Comparison of ENCODE assay signal across 11 mouse cellular contexts in the genomic region with DNA sequence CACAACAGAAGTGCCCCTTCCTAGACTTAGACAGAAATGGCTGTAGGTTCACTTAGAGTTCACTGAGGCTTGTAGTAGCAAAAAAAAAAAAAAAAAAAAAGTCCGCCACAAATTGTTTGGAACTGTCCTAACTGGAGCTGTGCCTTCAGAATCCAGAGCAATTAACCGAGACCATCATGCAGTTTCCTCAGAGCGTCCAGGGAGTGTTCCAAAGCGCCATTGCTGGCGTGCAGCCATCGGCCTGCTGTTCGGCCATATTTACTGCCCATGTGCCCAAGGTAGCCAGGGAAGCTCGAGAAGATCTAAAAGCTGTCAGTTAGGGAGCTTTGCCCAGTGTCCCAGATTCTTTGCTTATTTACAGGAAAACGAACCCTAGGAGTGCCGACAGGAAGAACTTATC.
A peak's percentile ranks its signal among the peaks of the same experiment; 100 is the strongest.
DNase-seq lines count a peak whose midpoint lies in the region; ATAC-seq and TF ChIP-seq lines count a peak whose summit lies in the region.
"Had no signal": no experiment of that assay in that cellular context is flagged by ENCODE, and none has a peak within 500 bp of the region (broad histone marks: within the 10 kb centered on the region; RNA-seq: fewer than 3 reads in every experiment).

No protein-coding gene starts in this region.

- peak; percentile 28 to 42 for DNase-seq in heart, adult 18-20 months
- DNase-seq in lung, adult 2 months = no peak
- DNase-seq in cerebellum, adult 11-12 months = peak; percentile 97
- peak; percentile 44 for DNase-seq in lung, postnatal 14 days
- no peak for DNase-seq in urinary bladder, adult 2 months (ENCODE audit: low spot score)
- DNase-seq: right cerebral cortex, postnatal 25 days had no signal

- H3K36me3 ChIP-seq in heart, embryonic 11.5 days (ENCODE audit: control insufficient read depth, insufficient read depth, low read length) = no peaks in the 10 kb centered on the region
- H3K36me3 ChIP-seq in lung, embryonic 15.5 days = no peaks in the 10 kb centered on the region
- H3K36me3 ChIP-seq: midbrain, embryonic 12.5 days had no signal

- no peaks in the 10 kb centered on the region for H3K27me3 ChIP-seq in heart, embryonic 11.5 days (ENCODE audit: control insufficient read depth, insufficient read depth, low read length)
- H3K27me3 ChIP-seq in lung, embryonic 15.5 days = no peaks in the 10 kb centered on the region
- H3K27me3 ChIP-seq: CH12.LX; midbrain, embryonic 12.5 days had no signal

- WGBS in heart, embryonic 11.5 days (ENCODE audit: insufficient replicate concordance) = 75% methylated on average over 10 of the region's 10 CpGs
- WGBS in lung, embryonic 15.5 days = 44% methylated on average over 10 of the region's 10 CpGs
- 54% methylated on average over 10 of the region's 10 CpGs for WGBS in lung, adult 2 months

- no peak overlapping the region for H3K4me2 ChIP-seq in heart, embryonic 11.5 days
- peak overlapping the region; percentile 1; the same call in 1 of the 2 replicates for H3K4me2 ChIP-seq in lung, embryonic 15.5 days
- H3K4me2 ChIP-seq: midbrain, embryonic 12.5 days had no signal

- H3K9me3 ChIP-seq in heart, embryonic 11.5 days (replicated peaks; ENCODE audit: control insufficient read depth, low read length) = no peaks in the 10 kb centered on the region
- no peaks in the 10 kb centered on the region for H3K9me3 ChIP-seq in lung, embryonic 15.5 days
- H3K9me3 ChIP-seq: midbrain, embryonic 12.5 days had no signal

- TF ChIP-seq CTCF in lung, adult 2 months (IDR thresholded peaks at IDR 0.05; ENCODE audit: insufficient read depth, low read length) = no peak

- no peak overlapping the region for H3K27ac ChIP-seq in heart, embryonic 11.5 days (ENCODE audit: low read depth, low read length)
- H3K27ac ChIP-seq in lung, embryonic 15.5 days = 0 out of 2 replicates have a peak overlapping the region, but pooled peaks have one; percentile 19
- H3K27ac ChIP-seq: midbrain, embryonic 12.5 days had no signal

- H3K4me1 ChIP-seq in heart, embryonic 11.5 days (ENCODE audit: control insufficient read depth, insufficient read depth, low read length) = 0 out of 2 replicates have a peak, but pooled peaks cover 6% of the 10 kb centered on the region
- H3K4me1 ChIP-seq in lung, embryonic 15.5 days = peaks cover 12% of the 10 kb centered on the region
- peaks cover 9% of the 10 kb centered on the region for H3K4me1 ChIP-seq in lung, adult 2 months (ENCODE audit: control insufficient read depth, insufficient read depth, low read length)
- H3K4me1 ChIP-seq: midbrain, embryonic 12.5 days had no signal

- H3K4me3 ChIP-seq in heart, embryonic 11.5 days (ENCODE audit: low read depth, low read length) = no peak overlapping the region
- H3K4me3 ChIP-seq in lung, embryonic 15.5 days = no peak overlapping the region
- H3K4me3 ChIP-seq in lung, adult 2 months (replicated peaks; ENCODE audit: extremely low read depth, low read depth, low read length) = no peak overlapping the region
- H3K4me3 ChIP-seq: midbrain, embryonic 12.5 days had no signal

- no peak for ATAC-seq in heart, embryonic 11.5 days (replicated peaks; ENCODE audit: insufficient number of reproducible peaks, low FRiP score, low TSS enrichment)
- peak; percentile 53; the same call in 1 of the 2 replicates for ATAC-seq in lung, embryonic 15.5 days (ENCODE audit: borderline replicate concordance, extremely low read depth, low FRiP score, low TSS enrichment)
- ATAC-seq in activated CD4-positive, CD25-positive, alpha-beta regulatory T cell, adult 4 months = no peak

- no peak overlapping the region for H3K9ac ChIP-seq in heart, embryonic 11.5 days (ENCODE audit: low read depth, low read length)
- no peak overlapping the region for H3K9ac ChIP-seq in lung, embryonic 15.5 days
- H3K9ac ChIP-seq: midbrain, embryonic 12.5 days had no signal

- no peak for TF ChIP-seq POLR2A in lung, adult 2 months (IDR thresholded peaks at IDR 0.05; ENCODE audit: borderline replicate concordance, extremely low read depth, low read depth, low read length)

Comparison
In these comparisons a context has a peak if more than half of its experiments do, and no peak if none do; other contexts are left out.
1. DNase-seq: peak in heart, adult 18-20 months (2 of 2), cerebellum, adult 11-12 months (single experiment) and lung, postnatal 14 days (single experiment); none in lung, adult 2 months (single experiment) and urinary bladder, adult 2 months (single experiment).